Mouse (Mus musculus): ENCODE results near the gene Zfp638.
"Not testable (repeated sequence)": the region's sequence is repeated elsewhere in the genome, so short reads cannot be mapped to it uniquely, and the experiment has no call there.

Zfp638 gene

DNA sequence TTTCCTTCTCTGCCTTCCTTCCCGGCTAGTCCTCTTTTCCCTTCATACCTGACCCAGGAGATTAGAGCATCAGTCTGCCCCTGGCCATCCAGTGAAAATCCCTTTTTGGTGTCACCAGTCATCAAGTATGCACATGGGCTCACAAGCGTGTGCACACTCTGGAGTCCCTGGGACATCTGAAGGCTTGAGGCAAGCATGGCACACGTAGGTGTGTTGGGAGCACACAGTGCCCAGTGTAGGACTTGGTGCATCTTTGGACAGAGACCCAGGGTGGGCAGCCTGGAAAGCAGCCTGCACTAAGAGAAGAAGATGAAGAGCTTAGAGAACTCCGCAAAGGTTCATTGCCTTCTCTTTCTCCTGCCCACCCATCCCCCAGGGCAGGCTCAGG lies 143.0 kb downstream of the Zfp638 start:
- DNase-seq (ENCODE audit: low spot score in 2 of 2): no peak

DNA sequence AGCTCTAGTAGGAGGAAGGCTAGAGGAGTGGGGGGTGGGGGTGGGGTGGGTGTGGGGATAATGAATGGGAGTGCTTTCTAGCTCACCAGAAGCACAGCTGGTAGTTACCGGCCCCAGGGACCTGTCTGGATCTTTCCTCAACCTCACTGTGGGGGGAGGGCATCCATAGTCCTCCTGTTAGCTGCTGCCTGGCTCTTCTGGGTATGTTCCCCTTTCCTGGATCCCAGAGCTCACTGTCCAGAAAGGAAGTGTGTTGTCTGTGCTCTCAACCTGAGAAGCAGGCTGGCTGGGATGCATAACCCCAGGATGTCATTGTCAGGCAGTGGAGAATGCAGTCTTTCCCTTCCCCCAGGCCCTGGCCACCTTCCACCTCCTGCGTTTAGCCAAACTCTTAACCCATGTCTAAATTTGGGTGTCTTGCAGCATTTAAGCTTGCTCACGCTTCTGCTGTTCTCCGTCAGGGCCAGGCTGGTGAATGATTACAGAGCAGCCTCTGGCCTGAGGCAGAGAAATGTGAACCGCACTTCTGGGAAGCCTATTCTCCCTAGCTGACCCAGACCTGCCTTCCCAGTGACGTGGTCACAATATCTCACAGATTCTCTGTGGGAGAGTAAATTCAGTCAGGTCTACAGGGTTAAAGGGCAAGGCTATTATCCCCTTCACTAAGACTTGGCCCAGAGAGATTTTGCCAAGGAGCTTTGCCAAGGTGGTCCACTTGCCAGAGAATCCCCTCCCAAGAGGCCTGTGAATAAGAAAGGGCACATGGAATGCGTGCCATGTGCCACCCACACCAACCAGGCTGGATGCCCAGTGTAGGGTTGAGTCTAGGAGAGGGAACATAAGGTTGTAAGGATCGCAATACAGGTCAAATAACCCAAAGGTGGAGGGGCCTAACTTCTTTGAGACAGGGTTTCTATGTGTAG lies 143.7 kb downstream of the Zfp638 start:
- DNase-seq (ENCODE audit: low spot score in 2 of 2): no peak

DNA sequence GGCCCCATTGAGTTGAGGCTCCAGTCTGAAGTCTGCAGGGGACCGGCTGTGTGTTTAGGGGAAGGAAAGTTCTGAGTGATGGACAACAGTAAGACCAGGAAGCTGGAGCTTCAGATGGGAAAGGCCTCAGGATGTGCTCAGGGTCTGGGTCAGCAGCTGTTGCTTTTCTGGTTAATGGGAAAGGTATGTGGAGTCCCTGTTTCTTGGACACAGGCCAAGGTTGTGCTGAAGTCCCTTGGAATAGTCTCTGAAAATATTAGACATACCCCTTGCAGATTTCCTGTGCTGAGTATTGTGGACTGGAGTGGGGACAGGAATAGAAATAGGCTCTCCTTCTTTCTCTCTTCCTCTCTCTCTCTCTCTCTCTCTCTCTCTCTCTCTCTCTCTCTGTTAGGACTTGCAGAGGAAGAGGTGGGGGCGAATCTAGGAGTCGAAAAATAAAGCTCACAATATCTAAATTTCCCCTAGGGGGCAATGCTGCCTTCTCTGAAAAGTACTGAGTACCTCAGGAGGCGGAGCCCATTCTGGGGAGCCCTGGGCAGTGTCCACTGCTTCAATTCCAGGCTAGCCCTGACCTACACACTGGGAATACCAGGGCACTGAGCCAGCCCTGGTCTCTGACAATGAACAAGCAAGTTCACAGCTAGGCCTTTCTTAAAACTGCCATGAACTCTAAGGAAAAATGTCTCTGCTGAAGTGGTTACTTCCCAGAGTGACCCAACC lies 148.2 kb downstream of the Zfp638 start:
- not testable (repeated sequence) for DNase-seq (ENCODE audit: low spot score in 2 of 2)

DNA sequence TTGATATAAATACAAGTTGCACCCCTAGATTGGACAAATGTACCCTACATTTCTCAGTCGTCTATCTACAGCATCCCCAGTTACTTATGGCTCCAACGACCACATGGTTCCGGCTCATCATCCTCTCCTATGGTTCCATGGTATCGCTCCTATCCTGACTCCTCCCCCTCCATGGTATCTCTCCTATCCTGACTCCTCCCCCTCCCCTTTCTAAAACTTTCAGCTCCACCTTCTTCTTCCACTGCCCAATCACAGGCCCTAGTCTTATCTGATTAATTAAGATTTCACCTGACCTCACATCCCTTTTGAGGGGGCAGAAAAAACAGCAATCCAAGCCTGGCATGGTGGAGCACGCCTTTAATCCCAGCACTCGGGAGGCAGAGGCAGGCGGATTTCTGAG lies 149.9 kb downstream of the Zfp638 start:
- no peak for DNase-seq (ENCODE audit: low spot score in 2 of 2)

DNA sequence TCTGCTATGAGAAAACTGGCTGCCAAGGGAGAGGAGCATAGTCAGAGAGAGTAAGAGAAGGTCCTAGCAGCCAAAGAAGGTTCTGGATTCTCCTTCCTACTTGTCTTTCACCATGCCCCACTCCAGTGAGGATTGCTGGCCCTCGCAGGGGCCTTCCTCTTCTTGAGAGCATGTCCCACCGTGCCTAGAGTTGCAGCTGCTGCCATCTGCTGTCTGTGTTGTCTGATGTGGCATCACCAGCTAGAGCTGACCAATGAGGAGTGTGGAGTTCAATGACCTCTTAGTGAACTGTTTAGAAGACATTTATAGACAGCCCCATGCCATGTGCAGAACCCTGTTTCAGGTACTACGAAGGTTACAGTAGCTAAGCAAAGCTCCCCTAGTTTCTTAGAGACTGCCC lies 150.5 kb downstream of the Zfp638 start:
- DNase-seq (ENCODE audit: low spot score in 2 of 2): no peak

DNA sequence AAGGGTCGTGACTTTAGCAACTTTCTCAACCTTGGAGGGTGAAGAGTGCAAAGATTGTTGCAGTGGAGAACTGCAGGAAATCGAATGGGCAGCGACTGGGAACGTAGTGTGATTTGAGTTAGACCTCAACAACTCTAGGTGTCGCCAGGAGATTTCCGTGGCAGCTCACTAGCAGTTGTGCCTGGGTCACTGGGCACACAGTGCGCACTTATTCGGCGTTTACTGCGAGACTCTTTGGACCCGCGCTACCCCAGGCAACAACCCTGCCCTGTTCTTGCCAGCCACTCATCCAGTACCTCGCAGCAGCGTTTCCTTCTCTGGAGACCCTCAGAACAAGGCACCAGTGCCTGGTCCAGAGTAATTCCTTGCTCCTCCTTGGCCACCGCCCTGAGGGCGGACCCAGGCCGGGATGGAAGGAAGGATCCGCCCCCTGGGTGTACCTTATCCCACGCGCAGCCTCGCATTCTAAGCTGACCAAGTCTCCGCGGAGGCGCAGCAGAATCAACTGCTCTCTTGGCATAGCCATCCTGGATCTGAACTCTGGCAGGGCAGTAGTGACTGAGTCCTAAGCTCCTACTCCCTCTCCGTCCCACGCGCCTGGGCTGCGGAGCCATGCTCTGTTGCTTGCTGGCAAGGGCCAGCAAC lies 152.1 kb downstream of the Zfp638 start:
- DNase-seq (ENCODE audit: low spot score in 2 of 2): no peak

DNA sequence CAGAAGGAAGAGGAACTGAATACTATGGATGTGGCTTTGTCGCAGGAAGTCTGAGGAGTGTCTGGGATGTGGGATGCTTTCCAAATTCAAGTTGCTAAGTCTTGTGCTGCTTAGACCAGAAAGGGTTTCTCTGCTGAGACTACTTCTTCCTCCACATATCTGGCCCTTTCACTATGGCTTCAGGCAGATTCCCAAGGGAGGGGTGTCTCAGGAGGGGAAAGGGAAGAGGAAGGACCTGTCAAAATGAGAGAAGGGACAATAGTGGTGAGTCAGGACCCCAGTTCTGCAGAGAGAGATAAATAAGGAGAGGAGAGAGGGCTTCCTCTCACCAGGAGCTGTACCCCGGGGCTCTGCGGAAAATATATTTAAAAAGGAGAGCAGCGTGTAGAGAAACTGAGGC lies 153.1 kb downstream of the Zfp638 start:
- DNase-seq (ENCODE audit: low spot score in 2 of 2): no peak

DNA sequence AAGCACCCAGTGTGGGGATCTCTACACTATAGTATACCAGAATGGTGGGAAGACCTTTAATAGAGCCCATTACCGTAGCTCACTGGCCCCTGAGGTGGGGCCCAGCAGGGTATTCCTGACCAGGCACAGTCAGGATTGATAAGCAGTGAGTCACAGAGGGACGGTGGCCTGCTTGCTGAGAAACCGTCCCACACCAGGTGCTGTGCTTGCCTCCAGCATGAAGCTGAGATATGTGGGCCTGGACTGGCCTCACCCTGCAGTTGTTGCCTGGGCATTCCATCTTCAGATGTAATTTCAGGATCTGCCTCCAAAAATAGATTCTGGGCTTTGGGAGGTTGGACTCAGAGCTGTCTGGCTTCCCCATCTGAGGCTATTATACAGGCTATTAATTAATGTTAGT lies 155.1 kb downstream of the Zfp638 start:
- DNase-seq (ENCODE audit: low spot score in 2 of 2): no peak

DNA sequence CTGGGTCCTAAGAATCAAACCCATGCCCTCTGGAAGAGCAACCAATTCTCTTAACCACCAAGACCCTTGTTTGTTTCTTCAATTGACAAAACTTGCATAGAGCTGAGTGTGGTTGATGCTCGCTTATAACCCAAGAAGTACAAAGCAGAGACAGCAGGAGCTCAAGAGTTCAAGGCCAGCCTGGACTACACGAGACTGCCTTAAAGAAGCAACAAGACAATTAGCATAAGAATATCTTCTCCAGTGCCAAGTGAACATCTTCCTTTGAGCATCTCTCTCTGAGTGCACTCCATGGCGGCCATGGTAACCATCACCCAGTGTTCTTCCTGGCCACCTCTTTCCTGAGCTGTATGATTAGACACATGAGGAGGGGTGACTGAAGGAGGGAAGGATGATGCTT lies 158.7 kb downstream of the Zfp638 start:
- DNase-seq (ENCODE audit: low spot score in 2 of 2): no peak

DNA sequence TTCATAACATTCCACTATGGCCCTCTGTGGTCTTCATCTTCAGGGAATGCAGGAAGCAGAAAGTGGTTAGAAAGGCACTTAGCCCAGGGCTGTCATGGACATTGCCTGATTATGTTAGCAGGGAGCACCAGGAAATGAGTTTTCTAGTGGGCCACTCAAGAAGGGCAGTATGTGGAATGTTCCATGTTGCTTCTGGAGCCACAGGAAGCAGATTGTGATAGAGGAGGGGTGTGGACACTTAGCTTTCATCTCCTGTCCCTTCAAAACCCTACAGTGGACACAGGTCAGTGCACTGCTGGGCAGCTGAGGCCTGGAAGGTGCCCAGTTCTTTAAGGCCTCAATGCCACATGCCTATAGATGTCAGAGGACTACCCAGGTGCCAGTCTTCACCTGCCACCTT lies 161.9 kb downstream of the Zfp638 start:
- DNase-seq (ENCODE audit: low spot score in 2 of 2): no peak

DNA sequence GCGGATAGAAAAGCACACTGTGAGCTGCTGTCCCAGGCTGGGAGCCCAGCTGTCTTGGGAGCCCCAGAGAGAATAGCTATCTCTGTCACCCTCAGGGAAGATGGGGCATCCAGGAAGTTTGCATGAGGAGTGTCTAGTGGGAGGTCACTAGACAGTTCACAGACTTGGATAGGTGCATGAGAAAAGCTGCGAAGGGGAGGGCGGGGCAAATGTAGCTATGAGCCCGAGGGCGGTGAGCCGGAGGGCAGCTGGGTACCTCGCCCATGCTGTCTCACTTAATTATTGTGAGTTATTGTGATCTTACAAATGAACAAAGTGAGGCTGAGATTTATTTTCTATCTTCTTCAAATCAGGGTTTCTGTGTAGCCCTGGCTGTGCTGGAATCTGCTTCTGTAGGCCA lies 162.9 kb downstream of the Zfp638 start:
- no peak for DNase-seq (ENCODE audit: low spot score in 2 of 2)

DNA sequence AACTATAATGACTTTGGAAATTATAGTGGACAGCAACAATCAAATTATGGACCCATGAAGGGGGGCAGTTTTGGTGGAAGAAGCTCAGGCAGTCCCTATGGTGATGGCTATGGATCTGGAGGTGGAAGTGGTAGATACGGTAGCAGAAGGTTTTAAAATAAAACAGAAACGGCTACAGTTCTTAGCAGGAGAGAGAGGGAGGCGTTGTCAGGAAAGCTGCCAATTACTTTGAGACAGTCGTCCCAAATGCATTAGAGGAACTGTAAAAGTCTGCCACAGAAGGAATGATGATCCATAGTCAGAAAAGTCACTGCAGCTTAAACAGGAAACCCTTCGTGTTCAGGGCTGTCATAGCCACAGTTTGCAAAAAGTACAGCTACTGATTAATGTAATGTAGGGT lies 165.6 kb downstream of the Zfp638 start:
- not testable (repeated sequence) for DNase-seq (ENCODE audit: low spot score in 2 of 2)

All from frontal cortex, postnatal 10 days (tissue).